Mouse (Mus musculus): ENCODE data around the gene Fzr1. TPM values are rescaled to one million over a fixed set of nuclear protein-coding genes. Genes with fewer than 3 reads are reported as not detected.

The Fzr1 gene
- polyA plus RNA-seq, 1 experiment from 2014 or later = 117 TPM

- H3K27ac ChIP-seq = peak overlapping the region; percentile 86
- H3K4me1 ChIP-seq = peaks cover 100% of the 10 kb centered on the region
- whole genome bisulfite sequencing = 28% methylated on average over 26 of the region's 26 CpGs
- DNase-seq (ENCODE audit: low spot score) = no peak
- no peaks in the 10 kb centered on the region for H3K9me3 ChIP-seq
- H3K27me3 ChIP-seq (ENCODE audit: insufficient read depth, poor library complexity, severe bottlenecking) = peaks cover 17% of the 10 kb centered on the region
- peak overlapping the region; percentile 39 for H3K4me3 ChIP-seq
- H3K36me3 ChIP-seq = no peaks in the 10 kb centered on the region
Observed at GRCm38 (mm10) chr10:81413310-81414261, 35.3 kb upstream of the Fzr1 start.

GRCm38 (mm10) chr10:81412586-81413309 is 34.4 kb upstream of the Fzr1 start:
- no peaks in the 10 kb centered on the region for H3K9me3 ChIP-seq
- DNase-seq (ENCODE audit: low spot score) = no peak
- no peaks in the 10 kb centered on the region for H3K36me3 ChIP-seq
- peaks cover 100% of the 10 kb centered on the region for H3K4me1 ChIP-seq
- H3K27ac ChIP-seq = peak overlapping the region; percentile 86
- H3K4me3 ChIP-seq = 0 out of 2 replicates have a peak overlapping the region, but pooled peaks have one; percentile 35
- H3K27me3 ChIP-seq (ENCODE audit: insufficient read depth, poor library complexity, severe bottlenecking) = peaks cover 19% of the 10 kb centered on the region
- WGBS = 73% methylated on average over 16 of the region's 16 CpGs

DNA sequence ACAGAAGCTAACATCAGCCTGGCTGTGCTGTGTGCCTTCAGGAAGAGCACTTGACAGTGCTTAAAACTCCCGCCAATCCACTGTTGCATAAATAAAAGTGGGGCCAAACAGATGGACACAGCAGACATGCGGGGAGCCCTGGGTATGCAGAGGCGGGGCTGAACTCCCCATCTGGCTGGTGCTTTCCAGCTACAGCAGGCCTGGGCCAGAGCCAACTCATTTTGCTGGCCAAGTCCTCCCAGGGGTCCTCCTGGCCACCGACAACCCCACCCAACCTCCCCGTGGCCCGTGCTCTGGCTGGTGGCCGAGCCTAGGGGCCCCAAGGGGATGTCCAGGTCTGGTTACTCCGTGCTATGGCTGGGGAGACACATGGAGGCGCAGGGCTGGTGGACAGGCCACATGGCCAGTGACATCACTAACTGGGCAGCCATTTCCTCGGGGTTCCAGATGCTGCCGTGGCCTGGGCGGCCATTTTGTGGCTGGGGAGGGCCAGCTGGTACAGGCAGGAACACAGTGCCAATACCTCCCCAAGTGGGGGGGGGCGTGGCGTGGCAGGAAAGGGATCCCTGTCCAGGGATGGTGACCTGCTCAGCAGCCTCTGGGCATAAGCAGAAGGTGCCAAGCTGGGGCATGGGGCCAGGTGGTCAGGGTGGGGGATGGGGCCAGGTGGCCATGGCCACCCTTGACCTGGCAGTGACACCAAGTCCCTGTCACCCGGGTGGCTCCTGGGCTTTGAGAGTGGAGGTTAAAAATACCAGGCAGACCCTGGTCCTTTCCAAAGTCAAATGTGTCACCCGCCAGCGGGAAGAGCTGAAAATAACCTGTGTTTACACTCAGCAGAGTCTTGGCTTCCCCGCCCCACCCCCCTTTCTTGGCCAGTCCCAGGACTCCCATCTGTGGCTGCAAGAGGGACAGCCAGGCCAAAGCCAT is 33.4 kb upstream of the Fzr1 start:
- peaks cover 21% of the 10 kb centered on the region for H3K27me3 ChIP-seq (ENCODE audit: insufficient read depth, poor library complexity, severe bottlenecking)
- peak overlapping the region; percentile 35 for H3K4me3 ChIP-seq
- H3K27ac ChIP-seq = peak overlapping the region; percentile 86
- WGBS = 60% methylated on average over 18 of the region's 18 CpGs
- peaks cover 4% of the 10 kb centered on the region; the same call in 1 of the 2 replicates for H3K36me3 ChIP-seq
- H3K4me1 ChIP-seq = peaks cover 100% of the 10 kb centered on the region
- no peak for DNase-seq (ENCODE audit: low spot score)
- no peaks in the 10 kb centered on the region for H3K9me3 ChIP-seq

DNA sequence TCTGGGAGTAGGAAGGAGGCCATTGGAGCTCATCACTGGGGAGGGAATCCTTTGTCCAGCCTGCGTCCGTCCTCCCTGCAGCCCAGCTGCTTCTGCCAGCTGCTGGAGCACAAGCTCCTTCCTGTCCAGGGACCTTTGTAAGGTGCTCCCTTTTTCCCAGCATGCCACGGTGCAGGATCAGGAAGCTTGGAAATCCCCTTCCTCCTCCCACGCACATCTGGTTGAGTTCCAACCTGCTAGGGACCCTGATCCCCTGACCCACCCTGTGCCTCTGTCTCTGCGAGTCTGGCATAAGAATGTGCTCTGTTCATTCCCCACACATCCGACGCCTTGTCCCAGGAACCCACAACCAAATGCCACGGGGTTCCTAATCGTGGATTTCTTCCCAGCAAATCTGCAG is 32.7 kb upstream of the Fzr1 start:
- Histone ChIP-seq H3K4me3 (no peak overlapping the region), H3K9me3 (no peaks in the 10 kb centered on the region), H3K4me1 (peaks cover 100% of the 10 kb centered on the region), H3K27ac (peak overlapping the region; percentile 86), H3K36me3 (peaks cover 6% of the 10 kb centered on the region), H3K27me3 (ENCODE audit: insufficient read depth, poor library complexity, severe bottlenecking) (peaks cover 28% of the 10 kb centered on the region)
- 70% methylated on average over 9 of the region's 9 CpGs for WGBS
- DNase-seq (ENCODE audit: low spot score) = no peak

GRCm38 (mm10) chr10:81410350-81410749 is 32.0 kb upstream of the Fzr1 start:
- H3K9me3 ChIP-seq = no peaks in the 10 kb centered on the region
- no peak for DNase-seq (ENCODE audit: low spot score)
- H3K27ac ChIP-seq = peak overlapping the region; percentile 86
- no peak overlapping the region for H3K4me3 ChIP-seq
- H3K27me3 ChIP-seq (ENCODE audit: insufficient read depth, poor library complexity, severe bottlenecking) = peaks cover 35% of the 10 kb centered on the region
- peaks cover 96% of the 10 kb centered on the region for H3K4me1 ChIP-seq
- 58% methylated on average over 4 of the region's 4 CpGs for WGBS
- H3K36me3 ChIP-seq = peaks cover 12% of the 10 kb centered on the region

GRCm38 (mm10) chr10:81409330-81409729 is 31.0 kb upstream of the Fzr1 start:
- Histone ChIP-seq H3K27me3 (ENCODE audit: insufficient read depth, poor library complexity, severe bottlenecking) (peaks cover 45% of the 10 kb centered on the region), H3K9me3 (no peaks in the 10 kb centered on the region), H3K4me3 (peak overlapping the region; percentile 54), H3K27ac (peak overlapping the region; percentile 86), H3K36me3 (peaks cover 20% of the 10 kb centered on the region), H3K4me1 (peaks cover 93% of the 10 kb centered on the region)
- DNase-seq (ENCODE audit: low spot score) = no peak
- WGBS = 21% methylated on average over 8 of the region's 8 CpGs

DNA sequence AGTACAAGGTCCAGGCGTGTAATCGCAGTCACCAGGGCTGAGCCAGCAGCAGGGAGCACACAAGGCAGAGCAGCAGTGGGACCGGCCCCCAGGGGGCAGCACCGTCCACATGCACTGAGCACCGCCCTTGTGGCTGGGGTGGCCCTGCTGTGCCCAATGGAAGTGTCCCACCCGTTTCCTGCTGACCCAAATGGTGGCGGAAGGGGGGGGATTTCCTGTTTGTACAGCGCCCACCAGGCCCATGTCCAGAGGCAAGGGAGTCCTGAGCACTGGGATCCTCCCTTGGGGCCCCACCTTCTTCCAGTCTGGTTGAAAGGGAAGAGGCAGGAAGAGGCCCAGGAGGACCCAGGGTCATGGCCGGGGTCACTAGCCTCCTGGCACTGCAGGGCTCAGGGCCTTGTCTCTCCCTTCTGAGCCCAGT is 30.6 kb upstream of the Fzr1 start:
- peaks cover 49% of the 10 kb centered on the region for H3K27me3 ChIP-seq (ENCODE audit: insufficient read depth, poor library complexity, severe bottlenecking)
- peak overlapping the region; percentile 86 for H3K27ac ChIP-seq
- H3K4me3 ChIP-seq = peak overlapping the region; percentile 54
- H3K36me3 ChIP-seq = peaks cover 25% of the 10 kb centered on the region
- H3K4me1 ChIP-seq = peaks cover 93% of the 10 kb centered on the region
- DNase-seq (ENCODE audit: low spot score) = peak; percentile 93
- H3K9me3 ChIP-seq = no peaks in the 10 kb centered on the region
- WGBS = 10% methylated on average over 9 of the region's 9 CpGs

- H3K27me3 ChIP-seq (ENCODE audit: insufficient read depth, poor library complexity, severe bottlenecking) = peaks cover 54% of the 10 kb centered on the region
- H3K4me1 ChIP-seq = peaks cover 92% of the 10 kb centered on the region
- H3K4me3 ChIP-seq = peak overlapping the region; percentile 54; the same call in 1 of the 2 replicates
- WGBS = 29% methylated on average over 13 of the region's 13 CpGs
- H3K36me3 ChIP-seq = peaks cover 28% of the 10 kb centered on the region
- DNase-seq (ENCODE audit: low spot score) = no peak
- H3K27ac ChIP-seq = peak overlapping the region; percentile 86
- no peaks in the 10 kb centered on the region for H3K9me3 ChIP-seq
Observed at GRCm38 (mm10) chr10:81408424-81408729, 30.1 kb upstream of the Fzr1 start.

DNA sequence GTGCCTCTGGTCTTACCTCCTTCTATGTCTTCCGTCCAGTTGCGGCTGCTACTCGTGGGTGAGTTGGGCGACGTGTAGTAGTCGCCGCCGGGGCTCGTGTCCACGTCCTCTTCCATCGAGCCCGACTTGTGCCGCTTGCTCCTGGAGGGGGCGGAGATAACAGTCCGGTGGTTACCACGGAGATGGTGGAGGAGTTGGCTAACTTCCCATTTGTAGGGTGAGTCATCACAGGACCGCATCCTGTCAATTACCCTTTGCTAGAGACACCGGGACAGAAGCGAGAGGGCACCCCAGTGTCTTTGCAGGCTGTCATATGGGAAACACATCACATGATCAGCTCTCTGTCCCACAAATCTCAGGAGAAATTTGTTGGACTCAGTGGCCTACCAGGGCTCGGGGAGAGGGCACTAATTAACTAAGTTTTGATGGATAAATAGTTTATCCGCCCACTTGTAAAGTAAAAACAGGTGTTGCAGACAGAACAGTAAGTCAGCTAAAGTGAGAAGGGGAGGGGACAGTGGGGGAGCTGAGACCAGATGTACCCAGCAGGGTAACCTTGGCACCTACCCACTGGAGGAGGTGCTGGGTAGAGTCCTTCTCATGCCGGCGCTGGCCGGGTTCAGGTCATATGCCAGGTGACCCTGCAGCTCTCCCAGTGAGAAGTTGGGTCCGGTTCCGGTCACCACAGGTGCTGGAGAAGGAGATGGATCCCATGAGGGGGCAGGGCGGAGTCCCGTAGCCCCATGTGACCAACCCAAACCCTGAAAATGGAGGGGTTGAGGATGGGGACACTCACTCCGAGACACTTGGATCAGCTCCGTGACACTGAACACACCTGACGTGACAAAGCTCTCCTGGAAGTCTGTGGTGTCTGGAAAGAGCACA is 29.5 kb upstream of the Fzr1 start:
- WGBS = 20% methylated on average over 31 of the region's 31 CpGs
- H3K9me3 ChIP-seq = no peaks in the 10 kb centered on the region
- H3K4me1 ChIP-seq = peaks cover 92% of the 10 kb centered on the region
- peak overlapping the region; percentile 86 for H3K27ac ChIP-seq
- peaks cover 29% of the 10 kb centered on the region for H3K36me3 ChIP-seq
- peaks cover 60% of the 10 kb centered on the region for H3K27me3 ChIP-seq (ENCODE audit: insufficient read depth, poor library complexity, severe bottlenecking)
- peak; percentile 93 for DNase-seq (ENCODE audit: low spot score)
- peak overlapping the region; percentile 54 for H3K4me3 ChIP-seq

- 15% methylated on average over 24 of the region's 24 CpGs for WGBS
- Histone ChIP-seq H3K27me3 (ENCODE audit: insufficient read depth, poor library complexity, severe bottlenecking) (peaks cover 63% of the 10 kb centered on the region), H3K9me3 (no peaks in the 10 kb centered on the region), H3K27ac (peak overlapping the region; percentile 86), H3K36me3 (peaks cover 30% of the 10 kb centered on the region), H3K4me1 (peaks cover 92% of the 10 kb centered on the region), H3K4me3 (peak overlapping the region; percentile 54)
- DNase-seq (ENCODE audit: low spot score) = no peak
Observed at GRCm38 (mm10) chr10:81406504-81407440, 28.5 kb upstream of the Fzr1 start.
